8 mouse cellular contexts compared by ENCODE assay signal in genomic region chr14:62251999-62252398, GRCm38 (mm10). TPM values are rescaled to one million over a fixed set of nuclear protein-coding genes. Genes with fewer than 3 reads are reported as not detected.
DNase-seq lines count a peak whose midpoint lies in the region; ATAC-seq lines count a peak whose summit lies in the region.

No protein-coding gene starts in this region.

- no peak overlapping the region for H3K27ac ChIP-seq in limb, embryonic 12.5 days

- no peaks in the 10 kb centered on the region for H3K4me1 ChIP-seq in limb, embryonic 12.5 days (replicated peaks)

- no peaks in the 10 kb centered on the region for H3K27me3 ChIP-seq in limb, embryonic 12.5 days

- no peak overlapping the region for H3K4me2 ChIP-seq in limb, embryonic 12.5 days

- ATAC-seq in limb, embryonic 12.5 days (ENCODE audit: insufficient number of reproducible peaks, insufficient read depth, low FRiP score, low TSS enrichment, low read depth) = peak; percentile 42; the same call in 1 of the 2 replicates

- H3K4me3 ChIP-seq in limb, embryonic 12.5 days (replicated peaks) = no peak overlapping the region

- H3K36me3 ChIP-seq in limb, embryonic 12.5 days = no peaks in the 10 kb centered on the region

- 11% methylated on average over 4 of the region's 4 CpGs for WGBS in limb, embryonic 12.5 days

- H3K9me3 ChIP-seq in limb, embryonic 12.5 days = no peaks in the 10 kb centered on the region

- no peak overlapping the region for H3K9ac ChIP-seq in limb, embryonic 12.5 days (replicated peaks)

- peak; percentile 61 to 62 for DNase-seq in B cell, adult 2 months
- DNase-seq in NIH3T3 (ENCODE audit: low read depth) = peak; percentile 83
- DNase-seq in cerebellum, postnatal 10 days = peak; percentile 77 to 86
- peak; percentile 50 to 74 for DNase-seq in frontal cortex, postnatal 36 days (ENCODE audit: low spot score in 2 of 2)
- DNase-seq in kidney, adult 9 months = peak; percentile 64
- peak; percentile 62 for DNase-seq in neural tube, embryonic 10.5 days (ENCODE audit: extremely low spot score, low spot score)
- peak; percentile 60 for DNase-seq in thymus, postnatal 25 days

RNA-seq across cellular contexts. Expression of gene Rnaseh2b, which starts 40.4 kb away (rescaled TPM):
- polyA plus RNA-seq in limb, embryonic 12.5 days (2016; fragmentation: Nextera tagmentation; extraction: Ambion mirVana) = 64.5 TPM in 2 replicates

RNA-seq across cellular contexts. Expression of gene Dleu7, which starts 40.8 kb away (rescaled TPM):
- 0.56 and 0.72 TPM in 2 replicates for polyA plus RNA-seq in limb, embryonic 12.5 days (2016; fragmentation: Nextera tagmentation; extraction: Ambion mirVana)
